Mouse (Mus musculus): Measurements from ENCODE around the gene Parp16. TPM values are rescaled to one million over a fixed set of nuclear protein-coding genes. Genes with fewer than 3 reads are reported as not detected.

Gene Parp16
- polyA plus RNA-seq, 1 experiment from 2014 or later: 8.3 TPM

- no peak overlapping the region for H3K27ac ChIP-seq (ENCODE audit: low read depth, low read length)
Observed at GRCm38 (mm10) chr9:65243249-65243648, 48.1 kb downstream of the Parp16 start.

GRCm38 (mm10) chr9:65244036-65244806, 49.1 kb downstream of the Parp16 start:
- ATAC-seq: no peak
- Histone ChIP-seq H3K27ac (ENCODE audit: low read depth, low read length) (no peak overlapping the region), H3K9me3 (ENCODE audit: control insufficient read depth, low read length) (no peaks in the 10 kb centered on the region), H3K27me3 (replicated peaks; ENCODE audit: control insufficient read depth, insufficient read depth, low read length) (no peaks in the 10 kb centered on the region), H3K4me1 (ENCODE audit: control insufficient read depth, insufficient read depth, low read depth, low read length) (no peaks in the 10 kb centered on the region), H3K36me3 (ENCODE audit: control insufficient read depth, insufficient read depth, low read length) (no peaks in the 10 kb centered on the region), H3K4me2 (ENCODE audit: low read length) (no peak overlapping the region), H3K9ac (ENCODE audit: low read depth, low read length) (no peak overlapping the region), H3K4me3 (ENCODE audit: low read length) (no peak overlapping the region)
- 60% methylated on average over 8 of the region's 9 CpGs for WGBS

More at GRCm38 (mm10) chr9:65243249-65243648, 48.1 kb downstream of the Parp16 start:
- no peak for ATAC-seq
- Histone ChIP-seq H3K9me3 (ENCODE audit: control insufficient read depth, low read length) (no peaks in the 10 kb centered on the region), H3K27me3 (replicated peaks; ENCODE audit: control insufficient read depth, insufficient read depth, low read length) (no peaks in the 10 kb centered on the region), H3K4me1 (ENCODE audit: control insufficient read depth, insufficient read depth, low read depth, low read length) (no peaks in the 10 kb centered on the region), H3K4me3 (ENCODE audit: low read length) (no peak overlapping the region), H3K4me2 (ENCODE audit: low read length) (no peak overlapping the region), H3K36me3 (ENCODE audit: control insufficient read depth, insufficient read depth, low read length) (no peaks in the 10 kb centered on the region), H3K9ac (ENCODE audit: low read depth, low read length) (no peak overlapping the region)
- WGBS: 51% methylated on average over 4 of the region's 4 CpGs

- no peaks in the 10 kb centered on the region for H3K9me3 ChIP-seq (ENCODE audit: control insufficient read depth, low read length)
- 79% methylated on average over 16 of the region's 16 CpGs for WGBS
- H3K27ac ChIP-seq (ENCODE audit: low read depth, low read length): no peak overlapping the region
- no peak overlapping the region for H3K9ac ChIP-seq (ENCODE audit: low read depth, low read length)
- H3K4me3 ChIP-seq (ENCODE audit: low read length): no peak overlapping the region
- no peaks in the 10 kb centered on the region for H3K27me3 ChIP-seq (replicated peaks; ENCODE audit: control insufficient read depth, insufficient read depth, low read length)
- no peak for ATAC-seq
- H3K4me1 ChIP-seq (ENCODE audit: control insufficient read depth, insufficient read depth, low read depth, low read length): no peaks in the 10 kb centered on the region
- H3K36me3 ChIP-seq (ENCODE audit: control insufficient read depth, insufficient read depth, low read length): no peaks in the 10 kb centered on the region
- no peak overlapping the region for H3K4me2 ChIP-seq (ENCODE audit: low read length)
Observed at GRCm38 (mm10) chr9:65247502-65248376, 52.6 kb downstream of the Parp16 start.

- no peak overlapping the region for H3K4me3 ChIP-seq (ENCODE audit: low read length)
Observed at GRCm38 (mm10) chr9:65248377-65248690, 53.2 kb downstream of the Parp16 start.

GRCm38 (mm10) chr9:65252026-65252425, 56.9 kb downstream of the Parp16 start:
- no peak overlapping the region for H3K4me3 ChIP-seq (ENCODE audit: low read length)
- H3K27ac ChIP-seq (ENCODE audit: low read depth, low read length): no peak overlapping the region
- H3K9me3 ChIP-seq (ENCODE audit: control insufficient read depth, low read length): no peaks in the 10 kb centered on the region
- ATAC-seq: no peak
- 80% methylated on average over 3 of the region's 3 CpGs for WGBS
- H3K4me2 ChIP-seq (ENCODE audit: low read length): no peak overlapping the region
- H3K9ac ChIP-seq (ENCODE audit: low read depth, low read length): no peak overlapping the region
- no peaks in the 10 kb centered on the region for H3K27me3 ChIP-seq (replicated peaks; ENCODE audit: control insufficient read depth, insufficient read depth, low read length)
- no peaks in the 10 kb centered on the region for H3K4me1 ChIP-seq (ENCODE audit: control insufficient read depth, insufficient read depth, low read depth, low read length)
- no peaks in the 10 kb centered on the region for H3K36me3 ChIP-seq (ENCODE audit: control insufficient read depth, insufficient read depth, low read length)

More at GRCm38 (mm10) chr9:65248377-65248690, 53.2 kb downstream of the Parp16 start:
- Histone ChIP-seq H3K9me3 (ENCODE audit: control insufficient read depth, low read length) (no peaks in the 10 kb centered on the region), H3K27ac (ENCODE audit: low read depth, low read length) (no peak overlapping the region), H3K9ac (ENCODE audit: low read depth, low read length) (no peak overlapping the region), H3K36me3 (ENCODE audit: control insufficient read depth, insufficient read depth, low read length) (no peaks in the 10 kb centered on the region), H3K27me3 (replicated peaks; ENCODE audit: control insufficient read depth, insufficient read depth, low read length) (no peaks in the 10 kb centered on the region), H3K4me2 (ENCODE audit: low read length) (no peak overlapping the region), H3K4me1 (ENCODE audit: control insufficient read depth, insufficient read depth, low read depth, low read length) (no peaks in the 10 kb centered on the region)
- WGBS: 77% methylated on average over 5 of the region's 5 CpGs
- ATAC-seq: no peak

- WGBS: 67% methylated on average over 11 of the region's 11 CpGs
- no peak for ATAC-seq
- no peaks in the 10 kb centered on the region for H3K27me3 ChIP-seq (replicated peaks; ENCODE audit: control insufficient read depth, insufficient read depth, low read length)
- H3K9ac ChIP-seq (ENCODE audit: low read depth, low read length): no peak overlapping the region
- H3K9me3 ChIP-seq (ENCODE audit: control insufficient read depth, low read length): no peaks in the 10 kb centered on the region
- H3K4me1 ChIP-seq (ENCODE audit: control insufficient read depth, insufficient read depth, low read depth, low read length): no peaks in the 10 kb centered on the region
- no peak overlapping the region for H3K27ac ChIP-seq (ENCODE audit: low read depth, low read length)
- H3K36me3 ChIP-seq (ENCODE audit: control insufficient read depth, insufficient read depth, low read length): no peaks in the 10 kb centered on the region
- H3K4me3 ChIP-seq (ENCODE audit: low read length): no peak overlapping the region
- no peak overlapping the region for H3K4me2 ChIP-seq (ENCODE audit: low read length)
Observed at GRCm38 (mm10) chr9:65255906-65256600, 60.9 kb downstream of the Parp16 start.

- no peaks in the 10 kb centered on the region for H3K4me1 ChIP-seq (ENCODE audit: control insufficient read depth, insufficient read depth, low read depth, low read length)
- WGBS: 74% methylated on average over 9 of the region's 9 CpGs
- H3K9me3 ChIP-seq (ENCODE audit: control insufficient read depth, low read length): no peaks in the 10 kb centered on the region
- no peaks in the 10 kb centered on the region for H3K27me3 ChIP-seq (replicated peaks; ENCODE audit: control insufficient read depth, insufficient read depth, low read length)
- no peak for ATAC-seq
- H3K36me3 ChIP-seq (ENCODE audit: control insufficient read depth, insufficient read depth, low read length): no peaks in the 10 kb centered on the region
- no peak overlapping the region for H3K4me2 ChIP-seq (ENCODE audit: low read length)
- H3K27ac ChIP-seq (ENCODE audit: low read depth, low read length): no peak overlapping the region
- no peak overlapping the region for H3K9ac ChIP-seq (ENCODE audit: low read depth, low read length)
- H3K4me3 ChIP-seq (ENCODE audit: low read length): no peak overlapping the region
Observed at GRCm38 (mm10) chr9:65257218-65257910, 62.2 kb downstream of the Parp16 start.

- Histone ChIP-seq H3K4me3 (ENCODE audit: low read length) (no peak overlapping the region), H3K27ac (ENCODE audit: low read depth, low read length) (no peak overlapping the region), H3K4me2 (ENCODE audit: low read length) (no peak overlapping the region), H3K27me3 (replicated peaks; ENCODE audit: control insufficient read depth, insufficient read depth, low read length) (no peaks in the 10 kb centered on the region), H3K36me3 (ENCODE audit: control insufficient read depth, insufficient read depth, low read length) (no peaks in the 10 kb centered on the region), H3K9me3 (ENCODE audit: control insufficient read depth, low read length) (no peaks in the 10 kb centered on the region), H3K4me1 (ENCODE audit: control insufficient read depth, insufficient read depth, low read depth, low read length) (no peaks in the 10 kb centered on the region), H3K9ac (ENCODE audit: low read depth, low read length) (no peak overlapping the region)
- ATAC-seq: no peak
- 68% methylated on average over 7 of the region's 7 CpGs for WGBS
Observed at GRCm38 (mm10) chr9:65259366-65259765, 64.2 kb downstream of the Parp16 start.
